ENCODE assay signal across 8 mouse cellular contexts in genomic region chr7:25279861-25280791, GRCm38 (mm10). TPM values are rescaled to one million over a fixed set of nuclear protein-coding genes. Genes with fewer than 3 reads are reported as not detected.
A peak's percentile ranks its signal among the peaks of the same experiment; 100 is the strongest.
DNase-seq lines count a peak whose midpoint lies in the region; ATAC-seq lines count a peak whose summit lies in the region.

No protein-coding gene starts in this region.

- H3K27ac ChIP-seq in midbrain, embryonic 10.5 days (replicated peaks) = peak overlapping the region; percentile 97

- peak; percentile 54 to 62 for DNase-seq in layer of hippocampus, postnatal 10 days (ENCODE audit: low spot score in 2 of 2)
- DNase-seq in layer of hippocampus, postnatal 36 days = no peak
- peak; percentile 75 for DNase-seq in adrenal gland, postnatal 10 days
- peak; percentile 73 for DNase-seq in fibroblast of lung, adult 2 months (ENCODE audit: low read depth)
- DNase-seq in heart, postnatal 25 days (ENCODE audit: low spot score) = peak; percentile 77
- DNase-seq in left cerebral cortex, postnatal 4 days = peak; percentile 43
- peak; percentile 35 for DNase-seq in midbrain, embryonic 10.5 days (ENCODE audit: low spot score)

- WGBS in midbrain, embryonic 10.5 days = 5% methylated on average over 6 of the region's 6 CpGs

- H3K4me3 ChIP-seq in midbrain, embryonic 10.5 days = peak overlapping the region; percentile 86

- peaks cover 83% of the 10 kb centered on the region for H3K4me1 ChIP-seq in midbrain, embryonic 10.5 days

- H3K9me3 ChIP-seq in midbrain, embryonic 10.5 days (replicated peaks) = no peaks in the 10 kb centered on the region

- intact Hi-C loops in heart, postnatal 25 days (cut with DNase I) = loop anchor here (2.0 to 5.0 kb wide), 2 partner anchors 31 to 107 kb away; no protein-coding TSS in a partner anchor
- intact Hi-C loops in left cerebral cortex, postnatal 4 days (cut with DNase I) = loop anchor here (2.0 kb wide), 1 partner anchor 39 kb away; no protein-coding TSS in a partner anchor

- no peaks in the 10 kb centered on the region for H3K27me3 ChIP-seq in midbrain, embryonic 10.5 days (ENCODE audit: low read depth, poor library complexity, severe bottlenecking)

- H3K36me3 ChIP-seq in midbrain, embryonic 10.5 days = peaks cover 10% of the 10 kb centered on the region

- ATAC-seq in monocyte, adult 5-6 weeks (replicated peaks; ENCODE audit: insufficient number of reproducible peaks, low FRiP score, low TSS enrichment, poor library complexity, severe bottlenecking) = no peak

RNA-seq across cellular contexts. Expression of gene Cic, which starts 12.6 kb away (rescaled TPM):
- total RNA-seq in layer of hippocampus, postnatal 10 days (2021) = 100 to 1,000 TPM; 234 to 267 TPM
- total RNA-seq in layer of hippocampus, postnatal 36 days (2021) = 100 to 1,000 TPM; 173 to 213 TPM
- 100 to 1,000 TPM in 1 of 2 experiments, 10 to 100 TPM in 1; 92.7 to 116 TPM for total RNA-seq in adrenal gland, postnatal 10 days (2021)
- 10 to 100 TPM; 61.9 to 65.9 TPM for total RNA-seq in heart, postnatal 25 days (2021)
- 100 to 1,000 TPM; 324 to 333 TPM for total RNA-seq in left cerebral cortex, postnatal 4 days (2021)
- polyA plus RNA-seq in midbrain, embryonic 10.5 days (2016; fragmentation: Nextera tagmentation; extraction: Ambion mirVana) = 18.5 and 21.7 TPM in 2 replicates
- 55.5 to 68.5 TPM (median 65.9 TPM) in 3 replicates for total RNA-seq in monocyte, adult 5-6 weeks (2017)

RNA-seq across cellular contexts. Expression of gene Pafah1b3, which starts 17.7 kb away (rescaled TPM):
- total RNA-seq in layer of hippocampus, postnatal 10 days (2021) = 10 to 100 TPM; 63.0 to 67.6 TPM
- total RNA-seq in layer of hippocampus, postnatal 36 days (2021) = 10 to 100 TPM; 21.2 to 25.9 TPM
- total RNA-seq in adrenal gland, postnatal 10 days (2021) = 10 to 100 TPM; 38.1 to 39.7 TPM
- total RNA-seq in heart, postnatal 25 days (2021) = 1 to 10 TPM; 2.7 to 4.3 TPM
- 100 to 1,000 TPM; 234 to 250 TPM for total RNA-seq in left cerebral cortex, postnatal 4 days (2021)
- polyA plus RNA-seq in midbrain, embryonic 10.5 days (2016; fragmentation: Nextera tagmentation; extraction: Ambion mirVana) = 293 and 325 TPM in 2 replicates
- total RNA-seq in monocyte, adult 5-6 weeks (2017) = 8.0 to 20.6 TPM (median 20.3 TPM) in 3 replicates

RNA-seq across cellular contexts. Expression of gene Prr19, which starts 21.1 kb away (rescaled TPM):
- total RNA-seq in layer of hippocampus, postnatal 10 days (2021) = under 1 TPM; 0.27 to 0.30 TPM
- total RNA-seq in layer of hippocampus, postnatal 36 days (2021) = not detected
- not detected for total RNA-seq in adrenal gland, postnatal 10 days (2021)
- not detected for total RNA-seq in heart, postnatal 25 days (2021)
- under 1 TPM; 0.52 to 0.87 TPM for total RNA-seq in left cerebral cortex, postnatal 4 days (2021)
- 1.1 and 1.4 TPM in 2 replicates for polyA plus RNA-seq in midbrain, embryonic 10.5 days (2016; fragmentation: Nextera tagmentation; extraction: Ambion mirVana)
- not detected in 3 replicates for total RNA-seq in monocyte, adult 5-6 weeks (2017)

RNA-seq across cellular contexts. Expression of gene Tmem145, which starts 25.8 kb away (rescaled TPM):
- total RNA-seq in layer of hippocampus, postnatal 10 days (2021) = 10 to 100 TPM; 66.4 to 70.3 TPM
- total RNA-seq in layer of hippocampus, postnatal 36 days (2021) = 10 to 100 TPM; 24.5 to 26.0 TPM
- 1 to 10 TPM; 1.1 to 2.2 TPM for total RNA-seq in adrenal gland, postnatal 10 days (2021)
- not detected for total RNA-seq in heart, postnatal 25 days (2021)
- 100 to 1,000 TPM in 1 of 2 experiments, 10 to 100 TPM in 1; 99.6 to 104 TPM for total RNA-seq in left cerebral cortex, postnatal 4 days (2021)
- polyA plus RNA-seq in midbrain, embryonic 10.5 days (2016; fragmentation: Nextera tagmentation; extraction: Ambion mirVana) = 2.1 and 5.1 TPM in 2 replicates
- total RNA-seq in monocyte, adult 5-6 weeks (2017) = not detected in 3 replicates

RNA-seq across cellular contexts. Expression of gene Erf, which starts 29.6 kb away (rescaled TPM):
- total RNA-seq in layer of hippocampus, postnatal 10 days (2021) = 10 to 100 TPM; 38.1 to 39.5 TPM
- total RNA-seq in layer of hippocampus, postnatal 36 days (2021) = 10 to 100 TPM; 34.3 to 35.4 TPM
- total RNA-seq in adrenal gland, postnatal 10 days (2021) = 10 to 100 TPM; 33.0 to 42.3 TPM
- 10 to 100 TPM; 19.2 to 29.6 TPM for total RNA-seq in heart, postnatal 25 days (2021)
- 10 to 100 TPM; 29.4 to 36.1 TPM for total RNA-seq in left cerebral cortex, postnatal 4 days (2021)
- polyA plus RNA-seq in midbrain, embryonic 10.5 days (2016; fragmentation: Nextera tagmentation; extraction: Ambion mirVana) = 6.9 and 7.3 TPM in 2 replicates
- total RNA-seq in monocyte, adult 5-6 weeks (2017) = 3.7 to 8.1 TPM (median 7.3 TPM) in 3 replicates

Comparison
In these comparisons a context has a peak if more than half of its experiments do, and no peak if none do; other contexts are left out.
1. DNase-seq: peak in layer of hippocampus, postnatal 10 days (2 of 2), adrenal gland, postnatal 10 days (single experiment), fibroblast of lung, adult 2 months (single experiment), heart, postnatal 25 days (single experiment), left cerebral cortex, postnatal 4 days (single experiment) and midbrain, embryonic 10.5 days (single experiment); none in layer of hippocampus, postnatal 36 days (0 of 2).